Mouse (Mus musculus) limb, embryonic 11.5 days (tissue): Measurements from ENCODE around the gene Actn3. TPM values are rescaled to one million over a fixed set of nuclear protein-coding genes. Genes with fewer than 3 reads are reported as not detected.
"Not testable (repeated sequence)": the region's sequence is repeated elsewhere in the genome, so short reads cannot be mapped to it uniquely, and the experiment has no call there.

Experiments
- ATAC-seq: fragments of 200-750 bp; cut with Nextera tagmentation; 2 replicates; pipeline ENCODE4 v1.8.0; 2017; ENCODE audit warnings: low read depth; ENCODE audit not compliant: insufficient number of reproducible peaks, low FRiP score, low TSS enrichment
- DNase-seq: peaks from one replicate; pipeline ENCODE4 v3.0.0-alpha.2; 2015; ENCODE audit warnings: low spot score
- H3K27ac ChIP-seq: fragments of 300-500 bp; sonication (generic); replicated peaks from 2 replicates; pipeline ENCODE4 v1.5.1; 2014; ENCODE audit warnings: low read depth, mild to moderate bottlenecking, low read length
- H3K27me3 ChIP-seq: fragments of 300-500 bp; sonication (generic); 2 replicates; pipeline ENCODE4 v1.6.1; 2014; ENCODE audit warnings: mild to moderate bottlenecking, low read length, mixed read lengths; ENCODE audit not compliant: control insufficient read depth, insufficient read depth
- H3K36me3 ChIP-seq: fragments of 300-500 bp; sonication (generic); 2 replicates; pipeline ENCODE4 v1.6.1; 2014; ENCODE audit warnings: mild to moderate bottlenecking, low read length, moderate library complexity, mixed read lengths; ENCODE audit not compliant: control insufficient read depth, insufficient read depth
- H3K4me1 ChIP-seq: fragments of 300-500 bp; sonication (generic); 2 replicates; pipeline ENCODE4 v1.6.1; 2014; ENCODE audit warnings: low read length, mixed read lengths; ENCODE audit not compliant: control insufficient read depth, insufficient read depth
- H3K4me2 ChIP-seq: fragments of 300-500 bp; sonication (generic); 2 replicates; pipeline ENCODE4 v1.6.1; 2014; ENCODE audit warnings: low read depth, mild to moderate bottlenecking, moderate library complexity; ENCODE audit not compliant: severe bottlenecking
- H3K4me3 ChIP-seq: fragments of 300-500 bp; sonication (generic); 2 replicates; pipeline ENCODE4 v1.5.1; 2014; ENCODE audit warnings: low read depth, low read length
- H3K9ac ChIP-seq: fragments of 300-500 bp; sonication (generic); 2 replicates; pipeline ENCODE4 v1.6.1; 2014; ENCODE audit warnings: mild to moderate bottlenecking, low read length
- H3K9me3 ChIP-seq: fragments of 300-500 bp; sonication (generic); 2 replicates; pipeline ENCODE4 v1.6.1; 2016; ENCODE audit warnings: low read length; ENCODE audit not compliant: control insufficient read depth
- WGBS: fragments of 180-500 bp; shearing (Covaris S2); extraction: QIAGEN DNeasy Blood & Tissue Kit; methylation state at CpG from one replicate; pipeline ENCODE4 v1.1.7; 2014; 5-methylcytosine and 5-hydroxymethylcytosine counted together
- polyA plus RNA-seq: library from polyadenylated mRNA; unstranded; fragments of >200 nt; fragmentation: Nextera tagmentation; extraction: Ambion mirVana; gene quantifications from 2 replicates; pipeline ENCODE4 v1.2.1, GENCODE M21; 2014

The Actn3 gene
- polyA plus RNA-seq, 1 experiment from 2014 or later, result 5.1 TPM

DNA sequence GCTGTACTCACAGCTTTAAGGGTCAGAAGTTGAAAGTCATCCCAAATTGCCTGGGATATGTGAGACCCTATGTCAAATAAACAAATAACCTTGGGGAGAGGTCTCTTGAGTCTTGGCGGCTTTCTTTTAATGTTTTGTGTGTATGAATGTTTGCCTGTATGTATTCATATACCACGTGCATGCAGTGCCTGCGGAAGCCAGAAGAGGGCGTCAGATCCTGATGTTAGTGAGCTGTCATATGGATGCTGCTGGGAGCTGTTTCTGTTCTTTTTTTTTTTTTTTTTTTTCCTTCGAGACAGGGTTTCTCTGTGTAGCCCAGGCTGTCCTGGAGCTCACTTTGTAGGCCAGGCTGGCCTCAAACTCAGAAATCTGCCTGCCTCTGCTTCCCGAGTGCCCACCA lies 64.7 kb downstream of the Actn3 start:
- Histone ChIP-seq H3K9ac (no peak overlapping the region), H3K4me2 (no peak overlapping the region), H3K27me3 (no peaks in the 10 kb centered on the region), H3K4me1 (peaks cover 9% of the 10 kb centered on the region), H3K27ac (no peak overlapping the region), H3K36me3 (no peaks in the 10 kb centered on the region), H3K9me3 (no peaks in the 10 kb centered on the region), H3K4me3 (no peak overlapping the region)
- ATAC-seq (no peak), DNase-seq (peak; percentile 44)
- 81% methylated on average over 6 of the region's 6 CpGs for WGBS

- WGBS, result 81% methylated on average over 8 of the region's 8 CpGs
Observed at GRCm38 (mm10) chr19:4812334-4812949, 65.3 kb downstream of the Actn3 start.

GRCm38 (mm10) chr19:4811909-4812242 lies 65.8 kb downstream of the Actn3 start:
- WGBS, result 5% methylated on average over 12 of the region's 12 CpGs
- Histone ChIP-seq H3K27ac (peak overlapping the region; percentile 88), H3K4me1 (peaks cover 9% of the 10 kb centered on the region), H3K36me3 (no peaks in the 10 kb centered on the region), H3K9ac (peak overlapping the region; percentile 84), H3K4me3 (peak overlapping the region; percentile 70), H3K9me3 (no peaks in the 10 kb centered on the region), H3K4me2 (peak overlapping the region; percentile 46), H3K27me3 (no peaks in the 10 kb centered on the region)
- DNase-seq, result no peak
- ATAC-seq, result peak; percentile 37; the same call in 1 of the 2 replicates

More at GRCm38 (mm10) chr19:4812334-4812949, 65.3 kb downstream of the Actn3 start:
- not testable (repeated sequence) for H3K4me1 ChIP-seq, H3K27ac ChIP-seq, H3K9me3 ChIP-seq, DNase-seq, ATAC-seq, H3K36me3 ChIP-seq, H3K27me3 ChIP-seq
- Histone ChIP-seq H3K4me2 (peak overlapping the region; percentile 46; the same call in 1 of the 2 replicates), H3K4me3 (peak overlapping the region; percentile 70), H3K9ac (peak overlapping the region; percentile 84)

Other genes with a start within 250 kb of the Actn3 start
- gene Gm960, start 179.2 kb downstream of the Actn3 start, polyA plus RNA-seq, result 2.9 and 5.0 TPM in 2 replicates
- 2.1 and 2.5 TPM in 2 replicates for gene Sptbn2, start 166.7 kb downstream of the Actn3 start, polyA plus RNA-seq
- gene Rbm4b, start 121.4 kb downstream of the Actn3 start, polyA plus RNA-seq, result 107 TPM in 2 replicates
- 105 and 109 TPM in 2 replicates for gene Rbm4, start 84.0 kb downstream of the Actn3 start, polyA plus RNA-seq
- 27.6 and 31.8 TPM in 2 replicates for gene Gm21992, start 66.3 kb downstream of the Actn3 start, polyA plus RNA-seq
- gene Rbm14, start 66.3 kb downstream of the Actn3 start, polyA plus RNA-seq, result 119 and 122 TPM in 2 replicates
- 46.8 and 48.0 TPM in 2 replicates for gene Ccs, start 38.6 kb downstream of the Actn3 start, polyA plus RNA-seq
- gene Ccdc87, start 38.5 kb downstream of the Actn3 start, polyA plus RNA-seq, result not detected in 2 replicates
- 17.7 and 20.2 TPM in 2 replicates for gene Ctsf, start 22.8 kb downstream of the Actn3 start, polyA plus RNA-seq
- 6.4 and 6.5 TPM in 2 replicates for gene Zdhhc24, start 759 bp upstream of the Actn3 start, polyA plus RNA-seq
- 4.3 and 4.9 TPM in 2 replicates for gene Bbs1, start 28.7 kb upstream of the Actn3 start, polyA plus RNA-seq
- 143 and 147 TPM in 2 replicates for gene Dpp3, start 50.4 kb upstream of the Actn3 start, polyA plus RNA-seq
- 1.6 and 1.9 TPM in 2 replicates for gene Peli3, start 65.2 kb upstream of the Actn3 start, polyA plus RNA-seq
- gene Mrpl11, start 84.2 kb upstream of the Actn3 start, polyA plus RNA-seq, result 170 and 182 TPM in 2 replicates
- not detected in 2 replicates for gene Npas4, start 112.4 kb upstream of the Actn3 start, polyA plus RNA-seq
- 5.0 and 6.0 TPM in 2 replicates for gene Slc29a2, start 146.0 kb upstream of the Actn3 start, polyA plus RNA-seq
- gene B4gat1, start 160.9 kb upstream of the Actn3 start, polyA plus RNA-seq, result 36.6 and 37.8 TPM in 2 replicates
- 1.7 and 2.0 TPM in 2 replicates for gene AC124502.3, start 161.0 kb upstream of the Actn3 start, polyA plus RNA-seq
- gene Brms1, start 163.4 kb upstream of the Actn3 start, polyA plus RNA-seq, result 52.6 and 61.2 TPM in 2 replicates
- gene Rin1, start 172.6 kb upstream of the Actn3 start, polyA plus RNA-seq, result 1.3 and 1.6 TPM in 2 replicates
- gene Cd248, start 190.2 kb upstream of the Actn3 start, polyA plus RNA-seq, result 41.1 and 45.6 TPM in 2 replicates
- gene Tmem151a, start 207.6 kb upstream of the Actn3 start, polyA plus RNA-seq, result 1.1 and 2.2 TPM in 2 replicates
- gene Yif1a, start 210.6 kb upstream of the Actn3 start, polyA plus RNA-seq, result 68.5 and 71.2 TPM in 2 replicates
- gene Cnih2, start 220.6 kb upstream of the Actn3 start, polyA plus RNA-seq, result 33.8 and 36.3 TPM in 2 replicates
- gene Rab1b, start 229.2 kb upstream of the Actn3 start, polyA plus RNA-seq, result 242 and 244 TPM in 2 replicates
- 21.2 and 23.8 TPM in 2 replicates for gene Klc2, start 240.7 kb upstream of the Actn3 start, polyA plus RNA-seq